Mouse (Mus musculus) limb, embryonic 13.5 days (tissue): Measurements from ENCODE around the gene Pum1. TPM values are rescaled to one million over a fixed set of nuclear protein-coding genes. Genes with fewer than 3 reads are reported as not detected.

Experiments used
- ATAC-seq: fragments of 200-750 bp; cut with Nextera tagmentation; 2 replicates; pipeline ENCODE4 v1.8.0; 2017; ENCODE audit warnings: low read depth, moderate number of reproducible peaks, moderate TSS enrichment; ENCODE audit not compliant: low FRiP score
- H3K27ac ChIP-seq: fragments of 300-500 bp; sonication (generic); 2 replicates; pipeline ENCODE4 v1.5.1; 2015; ENCODE audit warnings: inconsistent platforms, mild to moderate bottlenecking, moderate library complexity
- H3K27me3 ChIP-seq: fragments of 300-500 bp; sonication (generic); 2 replicates; pipeline ENCODE4 v1.6.1; 2015; ENCODE audit warnings: mild to moderate bottlenecking, inconsistent platforms
- H3K36me3 ChIP-seq: fragments of 300-500 bp; sonication (generic); 2 replicates; pipeline ENCODE4 v1.6.1; 2015; ENCODE audit warnings: inconsistent platforms, mild to moderate bottlenecking, moderate library complexity
- H3K4me1 ChIP-seq: fragments of 300-500 bp; sonication (generic); 2 replicates; pipeline ENCODE4 v1.6.1; 2015; ENCODE audit warnings: inconsistent platforms
- H3K4me2 ChIP-seq: fragments of 300-500 bp; sonication (generic); replicated peaks from 2 replicates; pipeline ENCODE4 v1.6.1; 2015; ENCODE audit warnings: inconsistent platforms, mild to moderate bottlenecking, moderate library complexity
- H3K4me3 ChIP-seq: fragments of 300-500 bp; sonication (generic); 2 replicates; pipeline ENCODE4 v1.5.1; 2015; ENCODE audit warnings: moderate library complexity, mild to moderate bottlenecking, inconsistent platforms
- H3K9ac ChIP-seq: fragments of 300-500 bp; sonication (generic); 2 replicates; pipeline ENCODE4 v1.6.1; 2015; ENCODE audit warnings: mild to moderate bottlenecking, inconsistent platforms
- H3K9me3 ChIP-seq: fragments of 300-500 bp; sonication (generic); 2 replicates; pipeline ENCODE4 v1.6.1; 2016; ENCODE audit warnings: inconsistent platforms
- WGBS: fragments of 180-500 bp; shearing (Covaris S2); methylation state at CpG from one replicate; pipeline ENCODE4 v1.1.7; 2015; 5-methylcytosine and 5-hydroxymethylcytosine counted together
- polyA plus RNA-seq: library from polyadenylated mRNA; unstranded; fragments of >200 nt; fragmentation: Nextera tagmentation; extraction: Ambion mirVana; gene quantifications from 2 replicates; pipeline ENCODE4 v1.2.1, GENCODE M21; 2015

Pum1 gene
- polyA plus RNA-seq, 1 experiment from 2014 or later, result 116 TPM

GRCm38 (mm10) chr4:130706215-130707000, 43.3 kb downstream of the Pum1 start:
- 0 out of 2 replicates have a peak, but pooled peaks cover 10% of the 10 kb centered on the region for H3K4me1 ChIP-seq
- H3K9ac ChIP-seq, result no peak overlapping the region
- peaks cover 51% of the 10 kb centered on the region for H3K36me3 ChIP-seq
- H3K27me3 ChIP-seq, result no peaks in the 10 kb centered on the region
- 79% methylated on average over 3 of the region's 3 CpGs for WGBS
- H3K4me2 ChIP-seq, result no peak overlapping the region
- no peak for ATAC-seq
- H3K9me3 ChIP-seq, result no peaks in the 10 kb centered on the region
- no peak overlapping the region for H3K27ac ChIP-seq
- no peak overlapping the region for H3K4me3 ChIP-seq

GRCm38 (mm10) chr4:130711353-130711848, 48.3 kb downstream of the Pum1 start:
- Histone ChIP-seq H3K36me3 (peaks cover 22% of the 10 kb centered on the region), H3K27ac (no peak overlapping the region), H3K4me2 (no peak overlapping the region), H3K27me3 (no peaks in the 10 kb centered on the region), H3K4me1 (peaks cover 43% of the 10 kb centered on the region), H3K9ac (no peak overlapping the region), H3K4me3 (no peak overlapping the region), H3K9me3 (no peaks in the 10 kb centered on the region)
- ATAC-seq, result no peak
- 77% methylated on average over 5 of the region's 5 CpGs for WGBS

- Histone ChIP-seq H3K27me3 (no peaks in the 10 kb centered on the region), H3K36me3 (peaks cover 15% of the 10 kb centered on the region), H3K9me3 (no peaks in the 10 kb centered on the region), H3K9ac (no peak overlapping the region), H3K27ac (no peak overlapping the region), H3K4me3 (no peak overlapping the region), H3K4me1 (peaks cover 39% of the 10 kb centered on the region), H3K4me2 (no peak overlapping the region)
- WGBS, result 59% methylated on average over 3 of the region's 3 CpGs
- ATAC-seq, result no peak
Measured at GRCm38 (mm10) chr4:130712341-130712740, 49.2 kb downstream of the Pum1 start.

- Histone ChIP-seq H3K4me3 (no peak overlapping the region), H3K9ac (no peak overlapping the region), H3K36me3 (peaks cover 19% of the 10 kb centered on the region), H3K27ac (no peak overlapping the region), H3K4me1 (peaks cover 39% of the 10 kb centered on the region), H3K27me3 (no peaks in the 10 kb centered on the region), H3K9me3 (no peaks in the 10 kb centered on the region), H3K4me2 (no peak overlapping the region)
- 68% methylated on average over 5 of the region's 5 CpGs for WGBS
- ATAC-seq, result no peak
Measured at GRCm38 (mm10) chr4:130713430-130713829, 50.3 kb downstream of the Pum1 start.

- no peak for ATAC-seq
- no peak overlapping the region for H3K4me2 ChIP-seq
- no peak overlapping the region for H3K27ac ChIP-seq
- no peaks in the 10 kb centered on the region for H3K27me3 ChIP-seq
- peaks cover 28% of the 10 kb centered on the region for H3K36me3 ChIP-seq
- H3K9me3 ChIP-seq, result no peaks in the 10 kb centered on the region
- no peak overlapping the region for H3K9ac ChIP-seq
- no peak overlapping the region for H3K4me3 ChIP-seq
- H3K4me1 ChIP-seq, result peaks cover 49% of the 10 kb centered on the region
Measured at GRCm38 (mm10) chr4:130715126-130715525, 52.0 kb downstream of the Pum1 start.

GRCm38 (mm10) chr4:130715623-130716022, 52.5 kb downstream of the Pum1 start:
- Histone ChIP-seq H3K4me3 (no peak overlapping the region), H3K9me3 (no peaks in the 10 kb centered on the region), H3K27ac (no peak overlapping the region), H3K4me2 (no peak overlapping the region), H3K9ac (no peak overlapping the region), H3K4me1 (peaks cover 54% of the 10 kb centered on the region), H3K27me3 (no peaks in the 10 kb centered on the region), H3K36me3 (peaks cover 32% of the 10 kb centered on the region)
- no peak for ATAC-seq

GRCm38 (mm10) chr4:130719348-130719747, 56.2 kb downstream of the Pum1 start:
- 79% methylated on average over 4 of the region's 4 CpGs for WGBS
- H3K27me3 ChIP-seq, result no peaks in the 10 kb centered on the region
- H3K4me2 ChIP-seq, result no peak overlapping the region
- no peak overlapping the region for H3K4me3 ChIP-seq
- H3K36me3 ChIP-seq, result peaks cover 41% of the 10 kb centered on the region
- no peaks in the 10 kb centered on the region for H3K9me3 ChIP-seq
- no peak overlapping the region for H3K9ac ChIP-seq
- ATAC-seq, result no peak
- H3K27ac ChIP-seq, result no peak overlapping the region
- H3K4me1 ChIP-seq, result peaks cover 58% of the 10 kb centered on the region

- Histone ChIP-seq H3K9me3 (no peaks in the 10 kb centered on the region), H3K27ac (no peak overlapping the region), H3K4me3 (no peak overlapping the region), H3K36me3 (peaks cover 57% of the 10 kb centered on the region), H3K9ac (no peak overlapping the region), H3K4me2 (no peak overlapping the region), H3K4me1 (peaks cover 45% of the 10 kb centered on the region), H3K27me3 (no peaks in the 10 kb centered on the region)
- 6% methylated on average over 1 of the region's 1 CpGs for WGBS
- no peak for ATAC-seq
Measured at GRCm38 (mm10) chr4:130722607-130723006, 59.5 kb downstream of the Pum1 start.

- 91% methylated on average over 3 of the region's 3 CpGs for WGBS
- no peak overlapping the region for H3K27ac ChIP-seq
Measured at GRCm38 (mm10) chr4:130726118-130726517, 63.0 kb downstream of the Pum1 start.

GRCm38 (mm10) chr4:130735957-130736356, 72.8 kb downstream of the Pum1 start:
- Histone ChIP-seq H3K27ac (no peak overlapping the region), H3K4me3 (no peak overlapping the region), H3K9ac (no peak overlapping the region), H3K27me3 (no peaks in the 10 kb centered on the region), H3K36me3 (peaks cover 32% of the 10 kb centered on the region), H3K9me3 (no peaks in the 10 kb centered on the region), H3K4me1 (peaks cover 15% of the 10 kb centered on the region; the same call in 1 of the 2 replicates), H3K4me2 (no peak overlapping the region)
- no peak for ATAC-seq
- WGBS, result 52% methylated on average over 4 of the region's 4 CpGs

More at GRCm38 (mm10) chr4:130726118-130726517, 63.0 kb downstream of the Pum1 start:
- no peak for ATAC-seq
- no peaks in the 10 kb centered on the region for H3K9me3 ChIP-seq
- no peak overlapping the region for H3K4me2 ChIP-seq
- H3K9ac ChIP-seq, result no peak overlapping the region
- H3K4me3 ChIP-seq, result no peak overlapping the region
- H3K4me1 ChIP-seq, result peaks cover 22% of the 10 kb centered on the region
- H3K36me3 ChIP-seq, result peaks cover 56% of the 10 kb centered on the region
- H3K27me3 ChIP-seq, result no peaks in the 10 kb centered on the region

DNA sequence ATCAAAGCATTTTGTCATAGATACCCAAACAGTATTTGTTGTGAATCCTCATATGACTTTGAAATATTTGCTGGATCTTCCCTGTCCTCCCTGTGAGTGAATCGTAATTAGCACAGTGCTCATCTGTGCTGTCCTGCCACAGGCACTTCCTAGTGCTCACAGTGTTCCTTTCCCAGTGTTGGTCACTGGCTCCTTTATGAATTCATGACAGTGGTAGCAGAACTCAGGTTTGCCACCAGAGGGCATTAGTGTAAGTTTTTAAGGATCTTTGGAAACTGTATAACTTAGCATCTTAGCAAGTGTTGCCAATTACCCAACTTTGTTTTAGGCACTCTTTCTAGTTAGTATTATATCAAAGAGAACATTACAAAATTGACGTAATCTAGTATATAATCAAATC, 75.4 kb downstream of the Pum1 start:
- Histone ChIP-seq H3K36me3 (peaks cover 40% of the 10 kb centered on the region), H3K9me3 (no peaks in the 10 kb centered on the region), H3K4me1 (0 out of 2 replicates have a peak, but pooled peaks cover 4% of the 10 kb centered on the region), H3K9ac (no peak overlapping the region), H3K27ac (no peak overlapping the region), H3K4me3 (no peak overlapping the region), H3K27me3 (no peaks in the 10 kb centered on the region), H3K4me2 (no peak overlapping the region)
- 73% methylated on average over 2 of the region's 2 CpGs for WGBS
- ATAC-seq, result no peak

GRCm38 (mm10) chr4:130744058-130744457, 80.9 kb downstream of the Pum1 start:
- H3K27me3 ChIP-seq, result no peaks in the 10 kb centered on the region
- H3K9ac ChIP-seq, result no peak overlapping the region
- H3K27ac ChIP-seq, result no peak overlapping the region
- H3K4me1 ChIP-seq, result no peaks in the 10 kb centered on the region
- ATAC-seq, result no peak
- H3K4me2 ChIP-seq, result no peak overlapping the region
- H3K36me3 ChIP-seq, result peaks cover 87% of the 10 kb centered on the region
- H3K4me3 ChIP-seq, result no peak overlapping the region
- 77% methylated on average over 4 of the region's 4 CpGs for WGBS
- H3K9me3 ChIP-seq, result no peaks in the 10 kb centered on the region
